Mouse (Mus musculus): ENCODE measurements around the gene Apoa5. TPM values are rescaled to one million over a fixed set of nuclear protein-coding genes. Genes with fewer than 3 reads are reported as not detected.

Apoa5 gene
- not detected for polyA plus RNA-seq (2017; shearing (Covaris generic))

DNA sequence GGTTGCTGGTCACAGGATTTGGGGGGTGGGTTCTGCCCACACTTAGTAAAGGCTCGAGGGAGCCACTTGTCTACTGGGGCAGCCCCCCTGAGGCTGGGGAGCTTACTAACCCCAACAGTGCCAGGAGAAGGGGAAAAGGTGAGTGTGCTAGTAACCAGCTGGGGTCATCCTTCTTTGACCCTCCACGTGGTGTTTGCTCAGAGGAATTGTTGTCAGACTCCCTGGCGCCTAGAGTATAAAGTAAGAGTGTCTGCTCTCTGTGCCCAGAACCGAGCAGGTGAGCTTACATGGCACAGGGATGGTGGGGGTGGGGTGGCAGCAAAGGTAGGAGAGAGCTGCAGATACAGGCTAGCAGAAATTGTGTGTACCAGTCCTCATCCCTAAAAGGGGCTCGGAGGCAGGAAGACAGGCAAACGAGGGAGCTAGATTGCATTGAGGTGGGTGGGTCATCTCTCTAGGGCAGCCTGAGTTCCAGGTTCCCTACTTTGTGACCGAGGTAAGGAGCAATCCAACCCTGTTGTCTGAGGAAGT, at the start of gene Apoa5:
Gene Apoa5 (plus strand): TSS at position 291 of the 531 bp plus-strand sequence.

DNA sequence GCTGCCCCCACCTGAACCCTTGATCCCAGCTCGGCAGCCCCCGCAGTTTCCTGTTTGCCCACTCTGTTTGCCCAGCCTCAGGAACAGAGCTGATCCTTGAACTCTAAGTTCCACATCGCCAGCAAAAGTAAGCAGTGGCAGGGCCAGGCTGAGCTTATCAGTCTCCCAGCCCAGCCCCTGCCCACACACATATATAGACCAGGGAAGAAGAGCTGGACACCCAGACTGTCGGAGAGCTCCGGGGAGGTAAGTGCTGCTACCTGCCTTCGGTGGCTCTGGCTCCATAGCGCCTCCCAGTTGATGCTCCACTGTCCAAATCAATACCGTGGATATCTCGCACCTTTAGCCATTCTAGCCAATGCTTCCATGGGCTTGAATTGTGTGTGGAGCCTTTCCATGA, 39.9 kb upstream of the Apoa5 start, which contains the start of gene Apoa1:
Gene Apoa1 (plus strand): TSS at position 90 of the 400 bp plus-strand sequence.

DNA sequence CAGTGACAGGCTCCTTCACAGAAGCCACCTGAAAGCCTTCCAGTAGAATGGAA, 33.0 kb upstream of the Apoa5 start, which contains the start of gene Apoc3:
Gene Apoc3 (minus strand): TSS at position 41 of the 53 bp plus-strand sequence.

DNA sequence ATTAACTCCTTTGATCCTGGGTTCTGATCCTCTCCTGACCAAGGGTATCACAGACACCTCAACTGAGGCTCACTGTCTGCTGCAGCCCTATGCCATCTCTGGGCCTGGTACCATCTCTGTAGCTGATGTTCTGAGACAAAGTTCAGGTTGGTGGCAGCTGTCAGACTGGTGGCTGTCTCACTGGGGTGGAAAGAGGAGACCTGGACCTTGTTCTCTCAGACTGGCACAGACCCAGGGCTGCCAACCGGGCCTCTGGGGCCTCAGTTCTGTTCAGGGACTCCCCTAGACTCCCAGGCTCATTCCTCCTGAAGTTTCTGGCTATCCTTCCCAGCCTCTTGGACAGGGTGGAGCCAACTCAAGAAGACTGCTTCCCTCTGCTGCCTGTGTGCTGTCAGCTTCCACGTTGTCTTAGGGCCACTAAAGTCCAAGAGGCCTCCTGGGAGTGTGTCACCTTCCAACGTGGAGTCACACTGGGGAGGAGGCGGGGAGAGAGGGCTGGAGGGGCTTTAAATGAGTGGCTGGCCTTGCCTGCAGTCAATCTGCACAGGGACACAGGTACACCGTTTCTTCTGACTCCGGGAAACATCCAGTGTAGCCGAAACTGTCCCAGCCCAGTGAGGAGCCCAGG, 27.8 kb upstream of the Apoa5 start, which contains the start of gene Apoa4:
Gene Apoa4 (plus strand): TSS at position 171 of the 628 bp plus-strand sequence.

DNA sequence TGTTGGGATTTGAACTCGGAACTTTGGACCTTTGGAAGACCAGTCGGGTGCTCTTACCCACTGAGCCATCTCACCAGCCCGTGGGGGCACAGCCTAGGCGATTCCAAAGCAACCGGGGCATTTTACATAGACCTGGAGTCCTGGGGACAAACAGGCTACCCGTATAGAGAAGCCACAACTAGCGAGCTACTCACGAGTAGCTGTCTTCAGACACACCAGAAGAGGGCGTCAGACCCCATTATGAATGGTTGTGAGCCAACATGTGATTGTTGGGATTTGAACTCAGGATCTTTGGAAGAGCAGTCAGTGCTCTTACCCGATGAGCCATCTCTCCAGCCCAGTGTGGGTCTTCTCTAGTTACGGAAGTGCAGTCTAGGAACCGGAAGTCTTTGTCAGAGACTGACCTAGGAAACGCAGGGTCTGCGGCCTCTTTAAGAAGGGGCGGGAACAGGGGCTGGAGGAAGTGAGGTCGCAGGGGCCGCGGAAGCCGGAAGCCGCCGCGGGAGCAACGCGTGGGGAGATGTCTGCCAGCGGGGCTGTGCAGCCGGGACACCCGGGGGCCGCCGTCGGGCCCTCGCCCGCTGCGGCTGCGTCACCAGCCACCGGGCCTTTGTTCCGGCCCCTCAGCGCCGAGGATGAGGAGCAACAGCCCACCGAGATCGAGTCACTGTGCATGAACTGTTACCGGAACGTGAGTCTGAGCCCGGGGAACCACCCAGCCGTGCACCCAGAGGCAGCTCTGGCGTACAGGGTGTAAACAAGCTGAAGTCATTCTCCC, 4.4 kb downstream of the Apoa5 start, which contains the start of gene Zpr1:
Gene Zpr1 (plus strand): TSS at position 388 of the 778 bp plus-strand sequence.

DNA sequence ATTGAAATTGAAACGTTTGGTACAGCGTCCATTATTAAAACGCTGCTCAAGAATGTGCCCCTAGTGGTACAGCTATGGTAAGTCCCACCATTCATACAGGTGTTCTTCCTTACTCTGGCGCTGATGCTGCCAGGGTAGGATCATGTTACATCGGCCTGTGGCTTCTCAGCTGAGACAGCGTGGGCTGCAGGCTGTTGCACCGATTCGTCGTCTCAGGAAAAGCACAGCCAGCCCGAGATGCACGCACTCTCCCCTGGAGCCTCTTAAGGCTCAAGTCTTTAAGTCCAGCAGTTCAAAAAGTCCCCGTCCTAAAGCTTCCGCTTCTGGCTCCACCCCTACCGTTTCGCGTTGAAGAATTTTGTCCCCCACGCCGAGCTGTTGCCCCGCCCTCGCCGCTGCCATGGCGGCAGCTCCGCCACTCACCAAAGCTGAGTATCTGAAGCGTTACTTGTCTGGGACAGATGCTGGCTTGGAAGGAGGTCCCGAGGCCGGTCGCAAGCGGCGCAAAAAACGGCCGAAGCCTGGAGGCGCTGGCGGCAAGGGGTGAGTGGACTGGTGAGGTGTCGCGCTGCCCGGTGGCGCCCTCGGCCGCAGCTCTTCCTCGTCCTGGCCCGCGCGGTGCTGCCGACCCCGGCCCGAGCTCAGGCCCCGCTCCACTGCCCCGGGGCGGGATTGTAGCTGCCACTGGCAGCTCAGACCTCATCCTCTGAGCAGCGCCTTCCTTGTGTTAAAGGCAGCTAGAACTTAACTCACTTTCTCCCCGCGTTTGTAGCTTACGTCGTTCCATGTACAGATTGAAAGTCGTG, 14.4 kb downstream of the Apoa5 start, which contains the start of gene Bud13:
Gene Bud13 (plus strand): TSS at position 378 of the 806 bp plus-strand sequence.

DNA sequence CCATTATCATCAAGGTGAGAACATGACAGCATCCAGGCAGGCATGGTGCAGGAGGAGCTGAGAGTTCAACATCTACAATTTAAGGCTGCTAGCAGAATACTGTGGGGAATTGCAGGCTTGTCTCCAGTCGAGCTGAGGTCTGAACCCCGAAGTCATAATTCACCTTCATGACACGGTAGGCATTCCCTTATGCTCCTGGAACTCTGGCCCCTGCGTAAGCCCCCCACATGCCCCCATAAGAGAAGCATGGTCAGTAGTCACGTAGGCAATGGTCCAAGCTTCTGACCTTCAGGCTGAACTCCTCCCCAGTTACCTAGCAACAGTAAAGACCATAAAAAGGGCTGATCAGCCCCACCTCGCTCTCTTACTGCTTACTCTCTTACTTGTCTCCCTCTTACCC, 51.5 kb downstream of the Apoa5 start, which contains the start of gene 4931429L15Rik:
Gene 4931429L15Rik (minus strand): TSS at position 101 of the 400 bp plus-strand sequence.

Other genes starting within 250 kb of the Apoa5 start
- gene Apoa1, start 40.1 kb upstream of the Apoa5 start, polyA plus RNA-seq (2017; shearing (Covaris generic)): not detected
- not detected for gene Apoc3, start 33.0 kb upstream of the Apoa5 start, polyA plus RNA-seq (2017; shearing (Covaris generic))
- not detected for gene Apoa4, start 27.9 kb upstream of the Apoa5 start, polyA plus RNA-seq (2017; shearing (Covaris generic))
- gene Zpr1, start 4.4 kb downstream of the Apoa5 start, polyA plus RNA-seq (2017; shearing (Covaris generic)): 101 TPM
- 28.6 TPM for gene Bud13, start 14.4 kb downstream of the Apoa5 start, polyA plus RNA-seq (2017; shearing (Covaris generic))
- gene 4931429L15Rik, start 51.4 kb downstream of the Apoa5 start, polyA plus RNA-seq (2017; shearing (Covaris generic)): not detected

Measured in inflammation-experienced regulatory T-cells, adult 16 weeks (primary cell).